Mouse (Mus musculus): ENCODE measurements around the gene Plcb3.

GRCm38 (mm10) chr19:6989251-6989650 lies 13.0 kb upstream of the Plcb3 start:
- TF ChIP-seq POLR2A (IDR thresholded peaks at IDR 0.05; ENCODE audit: low read depth, low read length) = no peak
- TF ChIP-seq CTCF (IDR thresholded peaks at IDR 0.05; ENCODE audit: extremely low read depth, insufficient read depth, insufficient read length, insufficient replicate concordance) = no peak

All from spleen, adult 2 months (tissue).